Mouse (Mus musculus) cortical plate, adult 2 months (tissue): ENCODE measurements around the gene Ecm2. TPM values are rescaled to one million over a fixed set of nuclear protein-coding genes. Genes with fewer than 3 reads are reported as not detected.
A peak's percentile ranks its signal among the peaks of the same experiment; 100 is the strongest.

Experiments used
- H3K27ac ChIP-seq: fragments of 200-500 bp; 2 replicates; pipeline ENCODE4 v1.5.1; 2012; ENCODE audit warnings: low read length, control low read depth, inconsistent platforms; ENCODE audit not compliant: insufficient read depth
- H3K4me1 ChIP-seq: fragments of 200-500 bp; 2 replicates; pipeline ENCODE4 v1.6.1; 2011; ENCODE audit warnings: low read length; ENCODE audit not compliant: control insufficient read depth, insufficient read depth
- H3K4me3 ChIP-seq: fragments of 200-500 bp; 2 replicates; pipeline ENCODE4 v1.5.1; 2011; ENCODE audit warnings: mild to moderate bottlenecking, low read length, control low read depth; ENCODE audit not compliant: insufficient read depth
- CTCF ChIP-seq: fragments of 200-500 bp; IDR thresholded peaks from 2 replicates; pipeline ENCODE4 v1.5.1; 2011; ENCODE audit warnings: mild to moderate bottlenecking, control low read depth, low read length; ENCODE audit not compliant: insufficient read depth; ENCODE audit errors: extremely low read depth
- POLR2A ChIP-seq: fragments of 200-500 bp; IDR thresholded peaks from 2 replicates; pipeline ENCODE4 v1.6.1; 2011; ENCODE audit warnings: mild to moderate bottlenecking, low read length, control low read depth; ENCODE audit not compliant: insufficient read depth; ENCODE audit errors: extremely low read depth
- polyA plus RNA-seq: library from polyadenylated mRNA; depleted of rRNA; stranded (reverse); fragments of >200 nt; gene quantifications from 2 replicates; pipeline ENCODE4 v1.2.3, GENCODE M21; 2012

The Ecm2 gene
- polyA plus RNA-seq, 1 experiment: 3.8 TPM

DNA sequence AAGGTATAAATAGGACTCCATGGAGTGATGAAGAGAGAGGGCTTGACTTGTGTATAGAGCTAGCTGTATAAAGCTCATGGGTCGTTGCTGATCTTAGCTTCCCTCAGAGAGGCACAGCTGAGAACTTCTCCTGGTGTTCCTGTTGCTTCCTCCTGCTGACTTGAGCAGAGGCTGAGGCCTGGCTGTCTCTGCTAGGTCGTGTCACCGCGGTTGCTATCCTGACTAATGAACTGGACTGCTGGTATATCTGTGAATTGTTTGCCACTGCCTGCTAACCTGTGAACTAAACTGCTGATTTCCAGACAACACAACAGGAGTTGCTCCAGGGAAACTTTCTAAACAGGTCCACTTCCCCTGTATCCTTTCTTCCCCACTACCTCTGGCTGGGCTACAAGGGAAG is 34.3 kb upstream of the Ecm2 start:
- no peak overlapping the region for H3K4me3 ChIP-seq
- TF ChIP-seq POLR2A (no peak), CTCF (no peak)
- no peak overlapping the region for H3K27ac ChIP-seq
- H3K4me1 ChIP-seq: no peaks in the 10 kb centered on the region

DNA sequence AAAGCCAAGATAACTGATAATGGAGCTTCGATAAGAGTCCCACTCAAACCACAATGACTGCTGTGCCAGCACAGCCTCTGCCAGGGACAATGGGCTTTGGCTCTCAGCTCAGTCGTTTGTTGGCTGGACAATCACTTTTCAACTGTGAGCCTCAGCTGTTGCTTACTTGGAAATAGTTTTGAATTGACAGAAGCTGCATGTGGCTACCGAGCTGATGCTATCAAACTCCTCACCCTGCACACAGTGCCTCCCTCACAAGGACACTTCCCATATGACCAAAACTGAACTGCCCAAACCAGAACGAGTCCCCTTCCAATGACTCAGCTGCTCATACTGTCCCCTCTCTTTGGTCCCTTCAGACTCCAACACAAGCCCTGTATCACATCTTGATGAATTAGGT is 33.8 kb upstream of the Ecm2 start:
- TF ChIP-seq POLR2A: no peak
- no peak overlapping the region for H3K4me3 ChIP-seq
- H3K4me1 ChIP-seq: no peaks in the 10 kb centered on the region
- H3K27ac ChIP-seq: no peak overlapping the region

DNA sequence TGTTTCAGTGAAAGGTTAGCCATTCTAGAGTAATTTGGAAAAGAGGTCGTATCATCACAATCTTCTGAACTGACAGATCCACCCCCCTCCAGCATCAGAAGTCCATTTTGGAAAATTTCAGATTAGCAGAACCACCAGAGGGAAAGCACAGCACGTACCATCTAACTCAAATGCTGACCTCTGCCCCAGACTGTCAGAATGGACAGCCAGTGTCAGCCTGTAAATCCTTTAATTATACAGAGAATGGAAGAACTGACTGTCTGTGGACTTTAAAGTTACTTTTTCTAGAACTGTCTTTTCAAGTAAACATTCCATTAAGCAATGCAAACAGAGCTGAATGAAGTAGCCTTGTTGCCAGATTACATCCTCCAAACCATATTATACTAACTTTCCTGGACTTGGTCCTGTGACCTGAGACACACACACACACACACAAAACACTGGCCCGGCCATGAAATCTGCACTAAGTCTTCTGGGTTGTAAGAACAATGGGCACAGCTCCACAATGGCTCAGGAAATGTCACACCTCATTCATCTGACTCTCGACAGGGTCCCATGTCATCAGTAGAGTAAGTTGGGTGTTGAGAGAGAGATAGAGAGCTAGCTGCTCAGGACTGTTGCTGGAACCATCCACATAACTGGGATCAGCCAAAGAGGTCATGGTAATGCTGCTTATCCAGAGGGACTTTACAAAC is 32.5 kb upstream of the Ecm2 start:
- Histone ChIP-seq H3K27ac (no peak overlapping the region), H3K4me1 (no peaks in the 10 kb centered on the region), H3K4me3 (no peak overlapping the region)
- TF ChIP-seq CTCF (no peak), POLR2A (no peak)

DNA sequence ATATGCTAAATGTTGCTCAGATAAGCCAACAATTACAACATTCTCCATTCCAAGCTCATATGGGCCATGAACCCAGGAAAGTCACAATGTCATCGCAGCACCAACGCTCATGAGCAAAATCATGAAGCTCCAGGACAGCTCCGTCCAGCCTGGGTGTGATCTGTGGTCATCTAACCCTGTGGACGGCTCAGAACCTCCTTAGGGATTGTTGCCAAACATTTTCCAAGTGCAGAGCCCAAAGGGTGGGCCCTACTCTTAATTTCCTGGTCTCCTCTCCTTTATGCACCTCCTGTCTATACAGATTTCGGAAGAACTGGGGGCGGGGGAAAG is 32.0 kb upstream of the Ecm2 start:
- no peak overlapping the region for H3K4me3 ChIP-seq
- TF ChIP-seq POLR2A (no peak), CTCF (no peak)
- no peak overlapping the region for H3K27ac ChIP-seq
- no peaks in the 10 kb centered on the region for H3K4me1 ChIP-seq

DNA sequence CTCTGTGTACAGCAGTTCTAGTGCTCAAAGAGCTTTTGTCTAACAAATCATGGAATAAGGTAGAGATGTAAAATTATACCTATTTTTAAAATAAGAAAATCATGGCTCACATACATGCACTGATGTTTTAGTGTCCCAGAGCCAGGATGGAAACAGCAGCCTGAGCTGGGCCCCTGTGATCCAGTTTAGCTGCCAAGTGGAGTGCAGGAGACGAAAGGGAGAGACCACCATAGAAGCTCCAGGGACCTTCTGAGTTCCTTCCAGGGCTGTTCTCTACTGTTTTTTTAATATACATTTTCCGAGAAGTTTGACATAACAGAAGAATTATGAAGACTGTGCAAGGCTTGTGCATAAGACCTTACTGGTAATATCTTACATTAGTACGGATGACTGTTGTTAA is 26.7 kb upstream of the Ecm2 start:
- no peak overlapping the region for H3K4me3 ChIP-seq
- peaks cover 3% of the 10 kb centered on the region for H3K4me1 ChIP-seq
- H3K27ac ChIP-seq: no peak overlapping the region
- TF ChIP-seq POLR2A: no peak
- no peak for TF ChIP-seq CTCF

DNA sequence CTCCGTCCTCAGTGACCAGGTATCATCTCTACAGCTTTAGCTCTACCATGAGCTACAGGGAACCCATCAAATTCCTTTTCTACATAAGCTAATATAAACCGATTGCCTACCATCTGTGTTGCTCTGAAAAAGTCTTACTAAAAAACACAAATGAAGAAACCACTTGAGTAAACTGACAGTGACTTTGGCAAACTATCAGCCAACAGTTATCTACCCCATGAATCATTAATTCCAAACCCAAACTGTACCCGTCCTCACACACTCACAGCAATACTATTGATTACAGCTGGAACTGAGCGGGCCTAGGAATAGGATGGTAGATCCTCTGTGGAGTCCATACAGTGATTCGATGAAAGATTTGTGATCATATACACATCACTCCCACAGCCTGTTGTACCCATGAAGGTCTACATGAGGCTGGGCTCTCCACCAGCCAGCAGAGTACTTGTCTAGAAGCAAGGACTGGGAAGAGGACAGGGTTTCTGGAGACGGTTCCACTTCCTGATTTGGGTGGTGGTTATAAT is 25.7 kb upstream of the Ecm2 start:
- no peak for TF ChIP-seq POLR2A
- no peak for TF ChIP-seq CTCF
- peaks cover 3% of the 10 kb centered on the region for H3K4me1 ChIP-seq
- no peak overlapping the region for H3K4me3 ChIP-seq
- H3K27ac ChIP-seq: no peak overlapping the region

DNA sequence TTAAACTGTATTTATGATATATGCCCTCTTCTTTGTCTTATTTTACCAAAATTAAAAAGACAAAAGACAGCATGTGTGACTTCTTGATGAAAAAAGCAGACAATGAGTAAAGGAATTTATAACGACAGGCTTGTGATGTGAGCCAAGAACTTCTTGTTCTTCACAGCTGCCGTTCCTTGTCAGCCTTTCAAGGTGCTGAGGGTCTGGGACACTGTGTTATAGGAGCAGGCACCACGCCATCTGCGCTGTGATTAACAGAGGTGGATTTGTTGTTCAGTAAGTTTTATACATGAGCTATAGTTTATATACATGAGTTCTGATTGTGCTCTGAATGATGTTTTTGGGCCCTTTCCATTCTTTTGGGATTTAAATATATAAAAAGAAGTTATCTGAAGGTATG is 25.2 kb upstream of the Ecm2 start:
- Histone ChIP-seq H3K4me1 (peaks cover 3% of the 10 kb centered on the region), H3K4me3 (no peak overlapping the region), H3K27ac (0 out of 2 replicates have a peak overlapping the region, but pooled peaks have one; percentile 45)
- TF ChIP-seq POLR2A: no peak
- TF ChIP-seq CTCF: no peak

DNA sequence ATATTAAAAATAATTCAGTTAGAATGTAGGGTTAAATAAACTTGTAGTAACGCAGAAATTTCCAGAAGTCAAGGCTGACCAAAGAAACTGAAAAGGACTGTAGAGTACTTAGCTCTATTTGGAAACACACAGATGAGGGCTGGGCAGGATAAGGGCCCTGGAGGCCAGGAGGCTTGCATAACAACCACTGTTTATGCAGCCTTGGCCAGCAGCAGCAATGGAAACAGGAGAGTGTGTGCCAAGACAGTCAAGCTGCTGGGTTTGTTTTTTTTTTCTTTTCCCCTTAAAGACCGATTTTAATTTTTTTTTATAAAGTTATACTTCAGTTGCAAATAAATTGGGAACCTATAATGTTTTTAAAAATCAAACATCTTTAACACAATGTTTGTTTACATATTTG is 24.6 kb upstream of the Ecm2 start:
- no peak overlapping the region for H3K27ac ChIP-seq
- no peak for TF ChIP-seq CTCF
- TF ChIP-seq POLR2A: no peak
- H3K4me3 ChIP-seq: no peak overlapping the region
- peaks cover 3% of the 10 kb centered on the region for H3K4me1 ChIP-seq

DNA sequence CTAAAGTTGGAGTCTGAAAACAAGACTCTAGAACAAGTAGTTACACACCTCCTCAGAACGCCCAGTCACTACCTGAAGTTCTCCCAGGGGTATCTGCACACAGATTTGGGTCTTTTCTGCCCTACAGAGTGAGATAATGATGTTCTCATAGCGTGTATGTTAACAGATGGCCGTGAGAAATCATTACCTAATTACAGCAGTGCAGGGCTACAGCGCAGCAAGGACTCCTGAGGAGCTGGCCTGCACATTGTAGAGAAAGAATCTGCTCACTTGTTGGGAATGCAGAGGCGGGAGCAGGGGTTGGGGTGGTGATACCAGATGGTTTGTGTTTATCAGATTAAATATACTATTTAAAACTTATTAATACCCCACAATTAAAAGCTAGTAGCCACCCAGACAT is 24.1 kb upstream of the Ecm2 start:
- no peak overlapping the region for H3K27ac ChIP-seq
- TF ChIP-seq POLR2A (no peak), CTCF (no peak)

DNA sequence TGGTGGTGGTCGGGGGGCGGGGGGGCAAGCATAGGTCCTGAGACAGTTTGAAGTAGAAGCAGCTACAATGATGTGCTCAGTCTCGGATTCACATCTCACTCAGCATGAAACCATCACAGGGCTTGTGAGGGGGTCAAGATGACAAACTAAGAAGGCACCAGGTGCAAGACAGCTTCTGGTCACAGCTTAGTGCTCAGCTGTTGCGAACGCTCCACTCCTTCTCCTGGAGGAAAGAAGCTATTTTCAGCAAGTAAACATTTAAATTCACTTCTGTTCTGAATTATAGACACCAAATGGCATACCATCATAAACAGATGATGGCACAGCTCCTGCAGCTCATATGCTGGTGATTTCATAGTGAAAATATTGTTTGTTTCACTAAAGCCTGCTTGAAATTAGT is 19.2 kb upstream of the Ecm2 start:
- Histone ChIP-seq H3K4me3 (no peak overlapping the region), H3K27ac (no peak overlapping the region), H3K4me1 (peaks cover 1% of the 10 kb centered on the region; the same call in 1 of the 2 replicates)
- TF ChIP-seq POLR2A (no peak), CTCF (no peak)

More for the DNA sequence above, 24.1 kb upstream of the Ecm2 start:
- H3K4me1 ChIP-seq: peaks cover 3% of the 10 kb centered on the region
- H3K4me3 ChIP-seq: no peak overlapping the region
